Mouse (Mus musculus): ENCODE results near the gene Slc30a1.

DNA sequence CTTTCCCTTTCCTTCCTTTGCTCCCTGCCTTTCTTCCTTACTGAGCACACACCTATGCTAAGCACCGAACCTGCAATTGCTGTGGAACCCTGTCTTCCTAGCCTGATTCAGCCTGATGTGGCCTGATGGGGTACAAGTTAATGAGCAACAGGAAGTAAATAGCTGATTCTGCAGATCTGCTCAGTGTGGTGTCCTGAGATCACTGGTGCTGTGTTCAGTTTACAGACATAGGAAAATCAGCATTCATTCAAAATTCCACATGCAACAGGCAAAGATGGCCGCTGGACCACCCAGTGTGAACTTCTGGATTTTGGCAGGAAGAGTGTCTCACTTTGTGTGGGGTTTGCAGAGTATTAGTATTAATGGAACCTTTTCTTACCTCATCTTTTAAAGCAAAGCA is 12.8 kb downstream of the Slc30a1 start:
- TF ChIP-seq GATA1 (IDR thresholded peaks at IDR 0.05; ENCODE audit: borderline replicate concordance, low read length) (no peak), FLI1 (IDR thresholded peaks at IDR 0.05; ENCODE audit: low read length) (no peak)
